Mouse (Mus musculus): ENCODE results near the gene Snx33. TPM values are rescaled to one million over a fixed set of nuclear protein-coding genes. Genes with fewer than 3 reads are reported as not detected.
A peak's percentile ranks its signal among the peaks of the same experiment; 100 is the strongest.
"Not testable (repeated sequence)": the region's sequence is repeated elsewhere in the genome, so short reads cannot be mapped to it uniquely, and the experiment has no call there.

Gene Snx33
- polyA plus RNA-seq, 1 experiment from 2014 or later, result 8.7 TPM

DNA sequence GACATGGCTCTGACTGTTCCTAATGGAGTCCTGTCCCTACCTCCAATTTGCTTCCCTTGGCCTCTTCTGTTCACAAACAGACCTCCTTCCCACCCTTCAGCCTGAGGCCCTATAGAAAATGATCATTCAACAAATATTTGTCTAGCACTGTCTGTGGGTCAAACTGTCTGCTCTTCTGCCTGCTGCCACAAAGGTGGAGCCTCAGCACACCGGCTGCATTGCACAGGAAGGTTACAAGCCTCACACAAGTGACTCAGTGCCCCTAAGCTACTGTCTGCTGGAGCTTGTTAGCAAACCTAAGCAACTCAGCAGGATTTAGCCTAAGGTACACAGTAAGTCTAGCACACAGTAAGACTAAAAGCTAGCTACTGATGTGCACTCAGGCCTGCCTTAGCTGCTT, 17.2 kb downstream of the Snx33 start:
- Histone ChIP-seq H3K27me3 (replicated peaks; ENCODE audit: insufficient read depth, low read length) (no peaks in the 10 kb centered on the region), H3K9ac (replicated peaks; ENCODE audit: low read depth) (no peak overlapping the region), H3K4me1 (ENCODE audit: insufficient read depth, low read depth, low read length) (no peaks in the 10 kb centered on the region), H3K27ac (ENCODE audit: low read length) (no peak overlapping the region), H3K36me3 (ENCODE audit: insufficient read depth, low read length) (no peaks in the 10 kb centered on the region), H3K4me3 (ENCODE audit: low read depth, low read length) (no peak overlapping the region), H3K9me3 (ENCODE audit: low read length) (no peaks in the 10 kb centered on the region), H3K4me2 (replicated peaks; ENCODE audit: low read depth, low read length) (no peak overlapping the region)
- TF ChIP-seq EP300 (IDR thresholded peaks at IDR 0.05) (no peak), CTCF (IDR thresholded peaks at IDR 0.05) (no peak)
- no peak for ATAC-seq
- no peak for DNase-seq (ENCODE audit: low spot score)
- WGBS, result 21% methylated on average over 1 of the region's 1 CpGs

DNA sequence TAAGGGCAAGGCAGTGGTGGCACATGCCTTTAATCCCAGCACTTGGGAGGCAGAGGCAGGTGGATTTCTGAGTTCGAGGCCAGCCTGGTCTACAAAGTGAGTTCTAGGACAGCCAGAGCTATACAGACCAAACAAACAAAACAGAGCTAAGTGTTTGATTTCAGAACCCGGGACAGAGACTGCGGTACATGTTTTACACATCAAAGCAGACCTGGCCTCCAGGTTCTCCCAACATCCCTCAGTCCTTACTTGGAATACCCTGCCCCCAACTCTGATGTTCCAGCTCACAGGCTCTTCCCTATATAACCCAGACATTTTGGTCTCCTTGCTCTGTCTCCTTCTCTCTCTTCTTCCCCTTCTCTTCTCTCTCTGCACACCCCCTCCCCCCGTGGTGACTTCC, 18.2 kb downstream of the Snx33 start:
- H3K9me3 ChIP-seq (ENCODE audit: low read length); H3K4me2 ChIP-seq (replicated peaks; ENCODE audit: low read depth, low read length); H3K36me3 ChIP-seq (ENCODE audit: insufficient read depth, low read length); DNase-seq (ENCODE audit: low spot score); H3K9ac ChIP-seq (replicated peaks; ENCODE audit: low read depth); H3K4me1 ChIP-seq (ENCODE audit: insufficient read depth, low read depth, low read length); H3K27me3 ChIP-seq (replicated peaks; ENCODE audit: insufficient read depth, low read length); H3K4me3 ChIP-seq (ENCODE audit: low read depth, low read length); H3K27ac ChIP-seq (ENCODE audit: low read length); ATAC-seq: not testable (repeated sequence)
- 32% methylated on average over 4 of the region's 4 CpGs for WGBS

GRCm38 (mm10) chr9:56907549-56907948, 20.6 kb downstream of the Snx33 start:
- H3K4me3 ChIP-seq (ENCODE audit: low read depth, low read length), result no peak overlapping the region
- no peaks in the 10 kb centered on the region for H3K4me1 ChIP-seq (ENCODE audit: insufficient read depth, low read depth, low read length)
- no peak overlapping the region for H3K9ac ChIP-seq (replicated peaks; ENCODE audit: low read depth)
- H3K9me3 ChIP-seq (ENCODE audit: low read length), result no peaks in the 10 kb centered on the region
- ATAC-seq (peak; percentile 62), DNase-seq (ENCODE audit: low spot score) (peak; percentile 48)
- no peak overlapping the region for H3K27ac ChIP-seq (ENCODE audit: low read length)
- H3K27me3 ChIP-seq (replicated peaks; ENCODE audit: insufficient read depth, low read length), result no peaks in the 10 kb centered on the region
- H3K4me2 ChIP-seq (replicated peaks; ENCODE audit: low read depth, low read length), result no peak overlapping the region
- no peak for TF ChIP-seq EP300 (IDR thresholded peaks at IDR 0.05)
- no peak for TF ChIP-seq CTCF (IDR thresholded peaks at IDR 0.05)
- no peaks in the 10 kb centered on the region for H3K36me3 ChIP-seq (ENCODE audit: insufficient read depth, low read length)
- WGBS, result 71% methylated on average over 9 of the region's 9 CpGs

GRCm38 (mm10) chr9:56903662-56904061, 24.5 kb downstream of the Snx33 start:
- no peak for DNase-seq (ENCODE audit: low spot score)
- no peaks in the 10 kb centered on the region for H3K36me3 ChIP-seq (ENCODE audit: insufficient read depth, low read length)
- H3K27me3 ChIP-seq (replicated peaks; ENCODE audit: insufficient read depth, low read length), result no peaks in the 10 kb centered on the region
- no peak overlapping the region for H3K9ac ChIP-seq (replicated peaks; ENCODE audit: low read depth)
- no peak overlapping the region for H3K4me3 ChIP-seq (ENCODE audit: low read depth, low read length)
- no peak for TF ChIP-seq EP300 (IDR thresholded peaks at IDR 0.05)
- TF ChIP-seq CTCF (IDR thresholded peaks at IDR 0.05), result no peak
- no peaks in the 10 kb centered on the region for H3K4me1 ChIP-seq (ENCODE audit: insufficient read depth, low read depth, low read length)
- no peak overlapping the region for H3K27ac ChIP-seq (ENCODE audit: low read length)
- ATAC-seq, result no peak
- 86% methylated on average over 3 of the region's 3 CpGs for WGBS
- H3K4me2 ChIP-seq (replicated peaks; ENCODE audit: low read depth, low read length), result no peak overlapping the region
- no peaks in the 10 kb centered on the region for H3K9me3 ChIP-seq (ENCODE audit: low read length)

DNA sequence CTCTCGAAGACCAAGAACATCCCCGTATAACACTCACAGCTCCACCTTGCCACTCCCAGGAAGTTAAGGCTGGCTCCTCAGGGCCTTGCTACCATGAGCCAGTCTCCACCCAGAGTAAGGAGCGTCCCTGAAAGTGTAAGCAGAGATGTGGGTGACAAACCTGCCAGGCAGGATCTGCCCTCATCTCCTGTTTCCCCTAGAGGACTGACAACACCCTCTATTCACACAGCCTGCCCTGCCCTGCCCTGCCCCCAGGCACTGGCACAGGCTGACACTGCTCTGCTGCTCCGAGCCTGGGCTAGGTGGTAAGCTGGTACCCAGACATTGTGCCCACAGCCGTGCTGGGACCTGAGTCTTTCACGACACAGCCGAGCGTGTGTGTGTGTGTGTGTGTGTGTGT, 27.0 kb downstream of the Snx33 start:
- DNase-seq (ENCODE audit: low spot score), result peak; percentile 57
- 32% methylated on average over 8 of the region's 8 CpGs for WGBS

GRCm38 (mm10) chr9:56900571-56900970, 27.6 kb downstream of the Snx33 start:
- no peaks in the 10 kb centered on the region for H3K27me3 ChIP-seq (replicated peaks; ENCODE audit: insufficient read depth, low read length)
- H3K4me2 ChIP-seq (replicated peaks; ENCODE audit: low read depth, low read length), result no peak overlapping the region
- no peak for DNase-seq (ENCODE audit: low spot score)
- no peaks in the 10 kb centered on the region for H3K9me3 ChIP-seq (ENCODE audit: low read length)
- no peaks in the 10 kb centered on the region for H3K36me3 ChIP-seq (ENCODE audit: insufficient read depth, low read length)
- TF ChIP-seq CTCF (IDR thresholded peaks at IDR 0.05) (no peak), EP300 (IDR thresholded peaks at IDR 0.05) (no peak)
- H3K9ac ChIP-seq (replicated peaks; ENCODE audit: low read depth), result no peak overlapping the region
- ATAC-seq, result peak; percentile 34; the same call in 1 of the 2 replicates
- 0 out of 2 replicates have a peak overlapping the region, but pooled peaks have one; percentile 26 for H3K27ac ChIP-seq (ENCODE audit: low read length)
- WGBS, result 17% methylated on average over 9 of the region's 9 CpGs
- H3K4me3 ChIP-seq (ENCODE audit: low read depth, low read length), result no peak overlapping the region
- no peaks in the 10 kb centered on the region for H3K4me1 ChIP-seq (ENCODE audit: insufficient read depth, low read depth, low read length)

More for the DNA sequence above, 27.0 kb downstream of the Snx33 start:
- Histone ChIP-seq H3K27ac (ENCODE audit: low read length) (0 out of 2 replicates have a peak overlapping the region, but pooled peaks have one; percentile 32), H3K4me2 (replicated peaks; ENCODE audit: low read depth, low read length) (no peak overlapping the region), H3K9ac (replicated peaks; ENCODE audit: low read depth) (no peak overlapping the region), H3K36me3 (ENCODE audit: insufficient read depth, low read length) (no peaks in the 10 kb centered on the region), H3K4me1 (ENCODE audit: insufficient read depth, low read depth, low read length) (no peaks in the 10 kb centered on the region), H3K4me3 (ENCODE audit: low read depth, low read length) (no peak overlapping the region), H3K27me3 (replicated peaks; ENCODE audit: insufficient read depth, low read length) (no peaks in the 10 kb centered on the region), H3K9me3 (ENCODE audit: low read length) (no peaks in the 10 kb centered on the region)
- ATAC-seq, result peak; percentile 84
- TF ChIP-seq CTCF (IDR thresholded peaks at IDR 0.05) (no peak), EP300 (IDR thresholded peaks at IDR 0.05) (no peak)

- H3K4me1 ChIP-seq (ENCODE audit: insufficient read depth, low read depth, low read length), result no peaks in the 10 kb centered on the region
- H3K36me3 ChIP-seq (ENCODE audit: insufficient read depth, low read length), result no peaks in the 10 kb centered on the region
- TF ChIP-seq EP300 (IDR thresholded peaks at IDR 0.05) (no peak), CTCF (IDR thresholded peaks at IDR 0.05) (no peak)
- no peak overlapping the region for H3K4me3 ChIP-seq (ENCODE audit: low read depth, low read length)
- ATAC-seq (no peak), DNase-seq (ENCODE audit: low spot score) (no peak)
- no peak overlapping the region for H3K4me2 ChIP-seq (replicated peaks; ENCODE audit: low read depth, low read length)
- no peak overlapping the region for H3K9ac ChIP-seq (replicated peaks; ENCODE audit: low read depth)
- no peak overlapping the region for H3K27ac ChIP-seq (ENCODE audit: low read length)
- no peaks in the 10 kb centered on the region for H3K27me3 ChIP-seq (replicated peaks; ENCODE audit: insufficient read depth, low read length)
- no peaks in the 10 kb centered on the region for H3K9me3 ChIP-seq (ENCODE audit: low read length)
These were observed 28.1 kb downstream of the Snx33 start for GRCm38 (mm10) chr9:56900060-56900459.
